Mouse (Mus musculus) embryo, embryonic 11 days (tissue): ENCODE data around the gene C8a.
A peak's percentile ranks its signal among the peaks of the same experiment; 100 is the strongest.

Experiments
- DNase-seq: peaks from one replicate; pipeline ENCODE4 v3.0.0-alpha.2; 2015

The C8a gene

GRCm38 (mm10) chr4:104838342-104838741 lies 37.9 kb downstream of the C8a start:
- no peak for DNase-seq

DNA sequence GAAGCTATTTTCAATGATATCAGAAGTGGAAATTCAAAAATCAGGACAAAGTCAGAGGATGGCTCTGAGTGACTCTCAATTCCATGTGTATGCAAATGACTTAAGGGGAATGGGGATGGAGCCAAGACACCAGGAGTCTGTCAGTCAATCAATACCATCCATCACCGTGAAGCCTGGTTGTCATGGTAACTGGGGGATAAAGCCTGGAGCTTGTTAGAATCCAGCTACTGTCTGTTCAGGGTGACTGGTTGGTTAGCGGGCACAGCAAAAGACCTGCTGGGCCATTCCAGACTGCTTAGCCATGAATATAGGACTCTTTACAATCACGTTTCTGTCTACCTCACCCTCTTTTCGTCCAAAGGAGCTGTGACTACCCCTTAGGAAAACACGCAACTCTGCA lies 41.1 kb downstream of the C8a start:
- peak; percentile 49 for DNase-seq

- no peak for DNase-seq
Measured at GRCm38 (mm10) chr4:104828939-104829338, 47.3 kb downstream of the C8a start.

- no peak for DNase-seq
Measured at GRCm38 (mm10) chr4:104824381-104825077, 51.7 kb downstream of the C8a start.

GRCm38 (mm10) chr4:104823597-104824101 lies 52.5 kb downstream of the C8a start:
- no peak for DNase-seq

- DNase-seq, result no peak
Measured at GRCm38 (mm10) chr4:104819891-104820290, 56.3 kb downstream of the C8a start.

GRCm38 (mm10) chr4:104818986-104819385 lies 57.2 kb downstream of the C8a start:
- no peak for DNase-seq

- DNase-seq, result no peak
Measured at GRCm38 (mm10) chr4:104817509-104817908, 58.7 kb downstream of the C8a start.

GRCm38 (mm10) chr4:104816519-104817232 lies 59.5 kb downstream of the C8a start:
- DNase-seq, result no peak

GRCm38 (mm10) chr4:104813617-104814016 lies 62.6 kb downstream of the C8a start:
- DNase-seq, result no peak

- DNase-seq, result no peak
Measured at GRCm38 (mm10) chr4:104810710-104811286, 65.4 kb downstream of the C8a start.

DNA sequence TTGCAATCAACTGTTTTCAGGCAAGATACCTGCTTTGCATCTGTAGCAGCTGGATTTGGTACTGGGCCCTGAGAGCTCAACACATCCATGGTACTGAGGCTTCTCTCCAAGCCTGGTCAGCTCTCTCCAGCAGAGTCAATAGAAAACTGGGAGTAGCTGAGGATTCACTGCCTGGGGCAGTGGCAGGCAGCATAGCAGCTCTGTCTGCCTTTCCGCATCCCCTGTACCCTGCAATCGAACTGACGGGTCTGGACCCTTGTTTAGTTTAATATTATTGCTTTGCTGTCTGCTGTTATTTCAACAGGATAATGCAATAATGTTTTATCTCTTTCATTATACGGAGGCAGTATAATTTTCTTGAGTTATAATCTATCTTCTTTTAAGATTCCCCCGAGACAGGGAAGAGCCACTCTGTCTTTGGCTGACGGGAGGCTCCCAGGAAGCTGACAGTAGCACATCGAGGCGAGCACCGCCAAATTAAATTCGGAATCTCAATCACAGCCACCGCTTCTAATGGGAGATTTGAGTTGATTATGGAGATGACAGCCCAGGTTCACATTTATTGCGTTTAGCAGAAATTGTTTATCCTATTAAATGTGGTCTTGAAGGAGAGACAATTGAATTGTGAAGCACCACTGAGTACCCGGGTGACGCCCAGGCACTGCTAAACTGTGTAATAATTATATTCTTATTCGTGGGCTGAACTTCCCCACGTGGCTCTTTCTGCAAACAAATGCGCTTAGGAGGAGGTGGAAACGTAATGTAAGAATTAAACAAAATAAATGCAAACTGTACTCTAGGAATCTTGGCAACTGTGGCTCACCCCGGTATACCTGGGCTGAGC lies 70.6 kb downstream of the C8a start:
- no peak for DNase-seq

GRCm38 (mm10) chr4:104804100-104804499 lies 72.1 kb downstream of the C8a start:
- no peak for DNase-seq

GRCm38 (mm10) chr4:104801625-104802024 lies 74.6 kb downstream of the C8a start:
- no peak for DNase-seq

GRCm38 (mm10) chr4:104798951-104799350 lies 77.2 kb downstream of the C8a start:
- peak; percentile 14 for DNase-seq

DNA sequence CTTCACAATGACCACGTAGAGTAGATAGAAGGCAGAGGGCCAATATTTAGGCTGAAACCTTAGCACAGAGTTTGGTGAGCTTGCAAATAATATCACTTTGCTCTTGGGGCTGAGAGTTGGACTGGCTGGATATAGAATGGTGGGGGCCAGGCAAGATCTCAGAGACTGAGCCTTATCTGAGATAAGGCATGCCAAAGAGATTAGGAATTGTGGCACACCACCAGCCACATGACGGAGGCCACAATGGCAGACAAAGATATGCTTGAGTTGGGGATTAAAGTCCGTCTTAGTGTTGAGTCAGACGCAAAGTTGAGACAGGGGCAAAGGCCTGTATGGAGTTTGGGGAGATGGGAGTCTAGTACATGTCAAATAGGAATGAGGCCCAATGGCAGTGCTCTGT lies 84.1 kb downstream of the C8a start:
- no peak for DNase-seq

- DNase-seq, result no peak
Measured at GRCm38 (mm10) chr4:104782346-104782745, 93.9 kb downstream of the C8a start.

DNA sequence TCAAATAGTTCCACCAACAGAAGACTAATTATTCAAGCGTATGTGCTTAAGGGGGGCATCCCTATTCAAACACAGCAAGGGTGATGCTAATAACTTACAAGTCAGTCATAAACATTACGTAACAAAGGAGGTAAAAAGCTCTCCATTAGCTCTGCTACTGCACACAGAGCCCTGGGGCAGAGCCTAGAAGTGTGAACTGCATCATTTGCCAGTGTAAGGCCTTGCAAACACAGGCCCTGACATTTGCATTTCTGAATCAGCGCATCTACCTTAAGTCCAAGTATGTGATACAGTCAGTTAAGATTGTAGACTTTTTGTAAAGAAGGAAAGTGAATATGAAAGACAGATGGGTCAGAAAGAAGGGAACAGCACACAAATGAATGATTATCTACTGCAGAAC lies 94.8 kb downstream of the C8a start:
- no peak for DNase-seq

- DNase-seq, result no peak
Measured at GRCm38 (mm10) chr4:104779460-104779859, 96.7 kb downstream of the C8a start.

DNA sequence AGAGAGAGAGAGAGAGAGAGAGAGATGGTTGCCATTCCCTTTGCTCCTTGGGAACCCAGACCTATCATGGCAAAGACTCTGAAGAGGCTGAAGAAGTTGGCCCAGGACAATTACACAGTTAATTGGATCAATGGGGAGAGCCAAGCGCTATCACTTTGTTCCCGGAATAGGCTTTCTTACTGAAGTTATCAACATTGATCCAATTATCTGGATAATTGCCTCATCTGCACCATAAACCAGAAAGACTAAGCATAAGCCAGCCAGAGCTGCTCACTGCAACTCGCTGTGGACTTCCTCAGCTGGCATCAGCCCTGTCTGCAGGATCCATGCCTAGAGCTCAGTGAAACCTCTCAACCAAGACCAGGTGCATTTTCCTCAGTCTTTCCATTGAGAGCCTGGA lies 100.6 kb downstream of the C8a start:
- DNase-seq, result no peak

GRCm38 (mm10) chr4:104770331-104770730 lies 105.9 kb downstream of the C8a start:
- DNase-seq, result no peak

DNA sequence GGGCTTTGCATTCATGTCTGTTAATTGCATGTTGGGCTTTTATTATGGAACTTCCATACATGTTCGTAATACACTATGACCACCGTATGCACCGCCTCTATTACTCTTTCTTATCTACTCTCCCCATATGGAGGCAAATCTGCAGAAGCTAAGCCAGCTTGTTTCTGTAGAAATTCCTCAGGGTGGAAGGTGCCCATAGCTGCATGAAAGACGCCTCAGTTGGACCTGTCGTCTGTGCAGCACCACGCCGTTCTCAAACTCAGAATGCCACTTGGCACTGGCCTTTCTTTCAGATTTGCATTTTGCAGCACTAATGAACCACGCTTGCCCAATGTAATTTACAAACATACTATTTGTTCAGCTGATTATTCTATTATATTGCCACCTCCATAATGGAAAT lies 106.6 kb downstream of the C8a start:
- no peak for DNase-seq

DNA sequence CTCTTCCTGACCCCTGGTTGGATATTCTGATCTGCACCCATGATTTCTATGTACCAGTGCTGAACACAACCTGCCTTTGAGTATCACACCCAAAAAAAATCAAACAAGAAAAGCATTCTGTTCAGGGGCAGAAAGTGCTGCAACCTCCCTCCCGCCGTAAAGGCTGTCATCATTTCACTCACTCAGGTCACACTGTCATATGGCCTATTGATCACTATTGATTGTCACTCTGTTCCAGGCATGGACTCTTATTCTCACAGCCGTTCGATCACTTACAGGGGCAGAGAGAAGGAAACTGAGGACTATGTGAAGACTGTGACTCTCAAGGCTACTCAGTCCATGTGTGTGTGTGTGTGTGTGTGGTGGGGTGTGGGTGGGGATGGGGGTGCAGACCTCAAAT lies 108.0 kb downstream of the C8a start:
- DNase-seq, result no peak
